In genomic region chr4:45493118-45493517, GRCm38 (mm10) we compare ENCODE assay signal across 10 mouse cellular contexts. TPM values are rescaled to one million over a fixed set of nuclear protein-coding genes. Genes with fewer than 3 reads are reported as not detected.
DNase-seq lines count a peak whose midpoint lies in the region; ATAC-seq and TF ChIP-seq lines count a peak whose summit lies in the region.
"Had no signal": no experiment of that assay in that cellular context is flagged by ENCODE, and none has a peak within 500 bp of the region (broad histone marks: within the 10 kb centered on the region; RNA-seq: fewer than 3 reads in every experiment).

No protein-coding gene starts in this region.

- ATAC-seq in hindbrain, embryonic 13.5 days (ENCODE audit: low FRiP score), result no peak
- no peak for ATAC-seq in hindbrain, postnatal 0 days
- no peak for ATAC-seq in embryonic facial prominence, embryonic 13.5 days (ENCODE audit: insufficient number of reproducible peaks, insufficient read depth, low FRiP score, low TSS enrichment, low read depth)

- H3K36me3 ChIP-seq in hindbrain, embryonic 13.5 days, result no peaks in the 10 kb centered on the region
- H3K36me3 ChIP-seq in hindbrain, postnatal 0 days (ENCODE audit: insufficient read depth, low read length), result no peaks in the 10 kb centered on the region
- peaks cover 4% of the 10 kb centered on the region; the same call in 1 of the 2 replicates for H3K36me3 ChIP-seq in embryonic facial prominence, embryonic 13.5 days
- peaks cover 3% of the 10 kb centered on the region; the same call in 1 of the 2 replicates for H3K36me3 ChIP-seq in liver, adult 2 months (ENCODE audit: control insufficient read depth, insufficient read depth, low read length)
- H3K36me3 ChIP-seq: midbrain, embryonic 15.5 days had no signal

- TF ChIP-seq POLR2A in liver, adult 2 months (IDR thresholded peaks at IDR 0.05; ENCODE audit: extremely low read depth, insufficient read depth, low read length), result no peak

- 0 out of 2 replicates have a peak overlapping the region, but pooled peaks have one; percentile 24 for H3K9ac ChIP-seq in hindbrain, embryonic 13.5 days
- H3K9ac ChIP-seq in hindbrain, postnatal 0 days (replicated peaks; ENCODE audit: low read length), result no peak overlapping the region
- H3K9ac ChIP-seq in embryonic facial prominence, embryonic 13.5 days, result no peak overlapping the region
- no peak overlapping the region for H3K9ac ChIP-seq in liver, adult 2 months (ENCODE audit: low read depth, low read length)
- H3K9ac ChIP-seq: midbrain, embryonic 15.5 days had no signal

- WGBS in hindbrain, embryonic 13.5 days, result 11% methylated on average over 7 of the region's 7 CpGs
- WGBS in hindbrain, postnatal 0 days, result 18% methylated on average over 7 of the region's 7 CpGs
- WGBS in embryonic facial prominence, embryonic 13.5 days, result 14% methylated on average over 7 of the region's 7 CpGs
- 28% methylated on average over 7 of the region's 7 CpGs for WGBS in liver, adult 2 months

- TF ChIP-seq CTCF in hindbrain, postnatal 0 days (IDR thresholded peaks at IDR 0.05; ENCODE audit: low read depth), result no peak
- no peak for TF ChIP-seq CTCF in liver, adult 2 months (IDR thresholded peaks at IDR 0.05; ENCODE audit: low read depth, low read length)

- H3K4me2 ChIP-seq in hindbrain, embryonic 13.5 days, result no peak overlapping the region
- no peak overlapping the region for H3K4me2 ChIP-seq in hindbrain, postnatal 0 days (ENCODE audit: low read depth, low read length)
- H3K4me2 ChIP-seq in embryonic facial prominence, embryonic 13.5 days, result peak overlapping the region; percentile 25
- H3K4me2 ChIP-seq: midbrain, embryonic 15.5 days had no signal

- H3K4me3 ChIP-seq in hindbrain, embryonic 13.5 days, result no peak overlapping the region
- no peak overlapping the region for H3K4me3 ChIP-seq in hindbrain, postnatal 0 days (ENCODE audit: low read length)
- no peak overlapping the region for H3K4me3 ChIP-seq in embryonic facial prominence, embryonic 13.5 days
- no peak overlapping the region for H3K4me3 ChIP-seq in liver, adult 2 months (ENCODE audit: insufficient read depth, low read depth, low read length)
- H3K4me3 ChIP-seq: midbrain, embryonic 15.5 days had no signal

- H3K27me3 ChIP-seq in hindbrain, embryonic 13.5 days, result peaks cover 17% of the 10 kb centered on the region; the same call in 1 of the 2 replicates
- no peaks in the 10 kb centered on the region for H3K27me3 ChIP-seq in hindbrain, postnatal 0 days (ENCODE audit: insufficient read depth, low read length)
- no peaks in the 10 kb centered on the region; the same call in 1 of the 2 replicates for H3K27me3 ChIP-seq in embryonic facial prominence, embryonic 13.5 days
- H3K27me3 ChIP-seq in liver, adult 2 months (ENCODE audit: control insufficient read depth, insufficient read depth, low read length), result no peaks in the 10 kb centered on the region
- H3K27me3 ChIP-seq: midbrain, embryonic 15.5 days had no signal

- H3K4me1 ChIP-seq in hindbrain, embryonic 13.5 days (replicated peaks), result peaks cover 94% of the 10 kb centered on the region
- H3K4me1 ChIP-seq in hindbrain, postnatal 0 days (ENCODE audit: insufficient read depth, low read length), result peaks cover 53% of the 10 kb centered on the region
- peaks cover 91% of the 10 kb centered on the region for H3K4me1 ChIP-seq in embryonic facial prominence, embryonic 13.5 days
- peaks cover 88% of the 10 kb centered on the region for H3K4me1 ChIP-seq in liver, adult 2 months (ENCODE audit: control insufficient read depth, insufficient read depth, low read length)

- DNase-seq in hindbrain, postnatal 0 days (ENCODE audit: low spot score), result no peak
- DNase-seq in c-Kit-positive CD71-positive TER-119-negative erythroid progenitor cells, embryonic 14.5 days (ENCODE audit: low read depth), result peak; percentile 45
- no peak for DNase-seq in liver, adult 2 months (ENCODE audit: extremely low read depth, low read depth, low spot score)
- DNase-seq in cerebellum, adult 18-20 months, result no peak
- DNase-seq in right cerebral cortex, postnatal 36 days (ENCODE audit: low spot score in 2 of 2), result no peak
- DNase-seq: right cerebral cortex, postnatal 25 days; thymus, postnatal 36 days had no signal

- H3K27ac ChIP-seq in hindbrain, embryonic 13.5 days, result no peak overlapping the region
- no peak overlapping the region for H3K27ac ChIP-seq in hindbrain, postnatal 0 days
- peak overlapping the region; percentile 72 for H3K27ac ChIP-seq in embryonic facial prominence, embryonic 13.5 days
- peak overlapping the region; percentile 7; the same call in 1 of the 2 replicates for H3K27ac ChIP-seq in liver, adult 2 months (replicated peaks; ENCODE audit: insufficient read depth, low read depth, low read length)
- H3K27ac ChIP-seq: midbrain, embryonic 15.5 days had no signal

- H3K79me2 ChIP-seq in liver, adult 2 months (ENCODE audit: control insufficient read depth, insufficient read depth, low read length), result peaks cover 47% of the 10 kb centered on the region; the same call in 1 of the 2 replicates

- H3K9me3 ChIP-seq in hindbrain, embryonic 13.5 days, result no peaks in the 10 kb centered on the region
- no peaks in the 10 kb centered on the region for H3K9me3 ChIP-seq in hindbrain, postnatal 0 days (ENCODE audit: low read length)
- no peaks in the 10 kb centered on the region for H3K9me3 ChIP-seq in embryonic facial prominence, embryonic 13.5 days
- H3K9me3 ChIP-seq: midbrain, embryonic 15.5 days had no signal

RNA-seq across cellular contexts. Expression of gene Shb, which starts 39.2 kb away (rescaled TPM):
- polyA plus RNA-seq in hindbrain, embryonic 13.5 days (2015; fragmentation: Nextera tagmentation; extraction: Ambion mirVana), result 3.8 and 5.7 TPM in 2 replicates
- total RNA-seq in hindbrain, postnatal 0 days (2014; rRNA removed), result 29.0 and 33.6 TPM in 2 replicates
- 5.5 and 6.1 TPM in 2 replicates for polyA plus RNA-seq in hindbrain, postnatal 0 days (2015; fragmentation: Nextera tagmentation; extraction: Ambion mirVana)
- polyA plus RNA-seq in embryonic facial prominence, embryonic 13.5 days (2015; fragmentation: Nextera tagmentation; extraction: Ambion mirVana), result 3.8 and 4.2 TPM in 2 replicates
- total RNA-seq in liver, adult 2 months (2014; rRNA removed), result 16.1 and 17.1 TPM in 2 replicates
- polyA plus RNA-seq in liver, adult 2 months (2012; rRNA removed), result 42.1 and 65.7 TPM in 2 replicates

Comparison
In these comparisons a context has a peak if more than half of its experiments do, and no peak if none do; other contexts are left out.
1. H3K27ac ChIP-seq: peak in embryonic facial prominence, embryonic 13.5 days (single experiment) and liver, adult 2 months (single experiment); none in hindbrain, embryonic 13.5 days (single experiment) and hindbrain, postnatal 0 days (single experiment).